Mouse (Mus musculus): ENCODE measurements around the gene Pold1.
A peak's percentile ranks its signal among the peaks of the same experiment; 100 is the strongest.

DNA sequence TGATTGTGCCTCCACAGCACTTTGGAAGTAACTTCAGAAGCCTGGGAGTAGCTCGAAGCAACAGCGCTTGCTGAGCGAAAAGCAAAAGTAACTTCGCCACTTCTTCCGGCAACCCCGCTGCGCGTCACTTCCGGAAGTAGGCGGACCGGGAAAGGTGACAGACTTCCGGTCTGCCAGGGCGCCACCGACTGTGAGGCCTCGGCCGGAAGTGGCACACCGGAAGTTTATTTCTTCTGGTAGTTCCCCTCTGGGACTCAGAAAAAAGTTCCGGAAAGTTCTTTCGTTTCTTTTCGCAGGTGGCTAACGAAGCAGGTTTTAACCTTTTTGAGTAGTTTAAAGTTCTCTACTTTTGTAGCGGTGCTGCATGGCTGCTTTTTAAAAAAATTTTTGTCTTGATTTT is 5.2 kb upstream of the Pold1 start, which contains the start of gene Nr1h2:
- TF ChIP-seq CTCF (IDR thresholded peaks at IDR 0.05; ENCODE audit: control insufficient read depth, insufficient read depth, insufficient replicate concordance, low read depth, low read length) (no peak), POLR2A (IDR thresholded peaks at IDR 0.05; ENCODE audit: control insufficient read depth, low read depth, low read length) (peak; percentile 52; the same call in 1 of the 2 replicates)
